Mouse (Mus musculus) testis, adult 2 months (tissue): ENCODE measurements around the gene Neurl4. TPM values are rescaled to one million over a fixed set of nuclear protein-coding genes. Genes with fewer than 3 reads are reported as not detected.

Source experiments
- H3K27ac ChIP-seq: fragments of 200-500 bp; 2 replicates; pipeline ENCODE4 v1.5.1; 2012; ENCODE audit warnings: low read depth, low read length; ENCODE audit not compliant: control insufficient read depth, insufficient read depth
- H3K27me3 ChIP-seq: fragments of 200-500 bp; 2 replicates; pipeline ENCODE4 v1.6.1; 2012; ENCODE audit warnings: mild to moderate bottlenecking, low read length, moderate library complexity; ENCODE audit not compliant: control insufficient read depth, insufficient read depth
- H3K36me3 ChIP-seq: fragments of 200-500 bp; 2 replicates; pipeline ENCODE4 v1.6.1; 2012; ENCODE audit warnings: mild to moderate bottlenecking, low read length; ENCODE audit not compliant: control insufficient read depth, insufficient read depth
- H3K4me1 ChIP-seq: fragments of 200-500 bp; 2 replicates; pipeline ENCODE4 v1.6.1; 2012; ENCODE audit warnings: low read length; ENCODE audit not compliant: control insufficient read depth, insufficient read depth
- H3K4me3 ChIP-seq: fragments of 200-500 bp; 2 replicates; pipeline ENCODE4 v1.5.1; 2012; ENCODE audit warnings: low read depth, mild to moderate bottlenecking, low read length, moderate library complexity, mixed read lengths; ENCODE audit not compliant: control insufficient read depth
- CTCF ChIP-seq: fragments of 200-500 bp; IDR thresholded peaks from 2 replicates; pipeline ENCODE4 v1.5.1; 2012; ENCODE audit warnings: low read depth, mild to moderate bottlenecking, inconsistent platforms, low read length, moderate library complexity; ENCODE audit not compliant: control insufficient read depth, insufficient read depth, insufficient replicate concordance
- POLR2A ChIP-seq: fragments of 200-500 bp; IDR thresholded peaks from 2 replicates; pipeline ENCODE4 v1.6.1; 2012; ENCODE audit warnings: low read depth, mild to moderate bottlenecking, inconsistent platforms, low read length, moderate library complexity; ENCODE audit not compliant: control insufficient read depth
- polyA plus RNA-seq: library from polyadenylated mRNA; depleted of rRNA; stranded (reverse); fragments of >200 nt; gene quantifications from 2 replicates; pipeline ENCODE4 v1.2.3, GENCODE M21; 2012

Neurl4 gene
- polyA plus RNA-seq, 1 experiment: 57.7 TPM

DNA sequence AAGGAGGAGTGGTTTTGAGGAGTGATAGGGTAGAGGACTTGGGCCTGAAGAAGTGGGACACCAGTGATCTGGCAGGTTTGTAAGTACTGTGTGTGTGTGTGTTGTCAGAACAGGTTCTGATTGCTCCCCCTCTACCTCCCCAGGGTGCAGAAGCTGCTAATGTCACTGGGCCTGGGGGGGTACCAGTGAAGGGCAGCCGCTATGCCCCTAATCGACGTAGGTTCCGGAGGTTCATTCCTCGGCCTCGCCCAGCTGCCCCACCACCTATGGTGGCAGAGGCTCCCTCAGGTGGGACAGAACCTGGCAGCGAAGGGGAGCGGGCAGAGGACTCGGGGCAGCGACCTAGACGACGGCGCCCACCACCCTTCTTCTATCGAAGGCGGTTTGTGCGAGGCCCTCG is 38.9 kb downstream of the Neurl4 start:
- no peak for TF ChIP-seq POLR2A
- no peak for TF ChIP-seq CTCF
- H3K36me3 ChIP-seq: peaks cover 5% of the 10 kb centered on the region
- H3K27ac ChIP-seq: no peak overlapping the region
- peaks cover 6% of the 10 kb centered on the region for H3K4me1 ChIP-seq
- no peaks in the 10 kb centered on the region for H3K27me3 ChIP-seq
- no peak overlapping the region for H3K4me3 ChIP-seq

- H3K27me3 ChIP-seq: no peaks in the 10 kb centered on the region
These were observed 40.1 kb downstream of the Neurl4 start for GRCm38 (mm10) chr11:69940962-69941361.

DNA sequence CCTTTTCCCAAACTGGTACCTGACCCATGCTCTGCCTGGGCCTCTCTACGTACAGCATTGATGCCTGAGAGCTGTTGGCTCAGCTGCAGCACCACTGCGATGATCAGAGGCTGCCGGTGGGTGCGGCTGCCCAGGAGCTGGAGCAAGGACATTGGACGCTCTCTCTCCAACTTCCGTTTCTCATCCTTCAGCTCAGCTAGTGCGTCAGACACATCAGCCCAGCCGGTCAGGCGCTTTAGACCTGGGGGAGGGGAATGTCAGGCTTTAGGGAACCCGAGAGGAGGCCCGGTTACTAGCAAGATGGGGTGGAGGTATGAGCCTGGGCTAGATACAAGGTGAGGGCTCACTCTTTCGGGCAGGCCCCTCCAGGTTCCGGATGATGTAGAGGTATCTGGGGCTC is 44.3 kb downstream of the Neurl4 start:
- Histone ChIP-seq H3K27me3 (no peaks in the 10 kb centered on the region), H3K27ac (no peak overlapping the region), H3K36me3 (peaks cover 3% of the 10 kb centered on the region), H3K4me1 (peaks cover 20% of the 10 kb centered on the region), H3K4me3 (no peak overlapping the region)
- TF ChIP-seq POLR2A (no peak), CTCF (no peak)

More at GRCm38 (mm10) chr11:69940962-69941361, 40.1 kb downstream of the Neurl4 start:
- Histone ChIP-seq H3K36me3 (peaks cover 5% of the 10 kb centered on the region), H3K27ac (no peak overlapping the region), H3K4me1 (peaks cover 6% of the 10 kb centered on the region), H3K4me3 (no peak overlapping the region)
- TF ChIP-seq POLR2A (no peak), CTCF (no peak)

DNA sequence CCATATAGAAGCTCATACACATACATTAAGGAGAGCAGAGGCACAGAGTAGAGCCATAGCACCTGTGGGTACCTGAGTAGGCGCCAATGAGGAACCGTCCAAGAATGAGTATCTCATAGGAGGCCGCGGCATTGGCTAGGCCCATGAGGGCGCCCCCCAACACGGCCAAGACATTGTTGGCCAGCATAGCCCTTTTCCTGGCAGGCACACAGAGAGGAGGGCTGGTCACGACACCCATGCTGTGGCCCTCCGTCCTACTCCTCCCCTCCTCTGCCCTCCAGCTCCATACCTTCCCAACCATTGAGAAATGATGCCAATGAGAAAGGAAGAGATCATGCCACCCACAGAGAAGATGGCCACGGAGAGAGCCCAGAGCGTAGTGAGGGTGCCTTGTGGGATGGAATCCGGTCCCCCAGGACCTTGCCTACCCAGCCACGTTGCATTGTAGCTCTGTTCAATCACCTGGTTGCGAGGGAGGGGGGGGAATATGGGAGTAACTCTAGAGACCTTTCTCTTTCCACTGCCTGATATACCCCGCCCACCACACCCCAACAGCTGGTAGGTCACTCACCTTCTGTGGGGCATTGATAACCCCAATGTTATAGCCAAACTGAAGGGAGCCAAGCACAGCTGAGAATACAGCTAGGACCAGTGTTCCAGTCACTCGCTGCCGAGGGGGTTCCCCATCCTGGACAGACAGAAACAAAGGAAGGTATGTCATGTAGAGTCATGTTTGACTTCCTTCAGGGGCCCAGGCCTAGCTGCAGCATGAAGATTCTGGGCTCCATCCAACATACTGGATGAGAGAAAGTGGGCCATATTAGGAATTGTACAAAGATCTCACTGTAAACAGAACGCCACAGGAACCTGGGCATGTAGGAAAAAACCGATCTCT is 45.4 kb downstream of the Neurl4 start:
- Histone ChIP-seq H3K27ac (no peak overlapping the region), H3K36me3 (no peaks in the 10 kb centered on the region), H3K4me3 (no peak overlapping the region), H3K4me1 (peaks cover 18% of the 10 kb centered on the region), H3K27me3 (no peaks in the 10 kb centered on the region)
- TF ChIP-seq POLR2A: no peak
- no peak for TF ChIP-seq CTCF

- Histone ChIP-seq H3K4me3 (peak overlapping the region; percentile 50), H3K27ac (no peak overlapping the region), H3K27me3 (no peaks in the 10 kb centered on the region), H3K4me1 (peaks cover 18% of the 10 kb centered on the region), H3K36me3 (no peaks in the 10 kb centered on the region)
- TF ChIP-seq POLR2A (no peak), CTCF (no peak)
These were observed 46.6 kb downstream of the Neurl4 start for GRCm38 (mm10) chr11:69947337-69948065.

GRCm38 (mm10) chr11:69948066-69948762 is 47.3 kb downstream of the Neurl4 start, which contains the start of gene Slc2a4:
Slc2a4 (minus strand) TSS chr11:69948188.
- peaks cover 18% of the 10 kb centered on the region for H3K4me1 ChIP-seq

GRCm38 (mm10) chr11:69948763-69949150 is 47.9 kb downstream of the Neurl4 start:
- H3K4me3 ChIP-seq: peak overlapping the region; percentile 37
- no peak overlapping the region for H3K27ac ChIP-seq

More at GRCm38 (mm10) chr11:69948066-69948762, 47.3 kb downstream of the Neurl4 start, which contains the start of gene Slc2a4:
- Histone ChIP-seq H3K27me3 (no peaks in the 10 kb centered on the region), H3K4me3 (peak within 1 kb of the TSS; percentile 50), H3K36me3 (no peaks in the 10 kb centered on the region), H3K27ac (no peak within 1 kb of the TSS)
- TF ChIP-seq CTCF: no peak
- no peak for TF ChIP-seq POLR2A

More at GRCm38 (mm10) chr11:69948763-69949150, 47.9 kb downstream of the Neurl4 start:
- TF ChIP-seq POLR2A (no peak), CTCF (peak; percentile 82; the same call in 1 of the 2 replicates)
- H3K27me3 ChIP-seq: no peaks in the 10 kb centered on the region
- H3K4me1 ChIP-seq: peaks cover 18% of the 10 kb centered on the region
- H3K36me3 ChIP-seq: no peaks in the 10 kb centered on the region
